Mouse (Mus musculus) cerebellum, postnatal 36 days (tissue): ENCODE data around the gene Btbd9.
A peak's percentile ranks its signal among the peaks of the same experiment; 100 is the strongest.
"Not testable (repeated sequence)": the region's sequence is repeated elsewhere in the genome, so short reads cannot be mapped to it uniquely, and the experiment has no call there.

ENCODE experiments used
- DNase-seq, 2 experiments: peaks; one replicate each; pipeline ENCODE4 v3.0.0; 2021 to 2022; ENCODE audit warnings: mixed read lengths in 2 of 2

Gene Btbd9

DNA sequence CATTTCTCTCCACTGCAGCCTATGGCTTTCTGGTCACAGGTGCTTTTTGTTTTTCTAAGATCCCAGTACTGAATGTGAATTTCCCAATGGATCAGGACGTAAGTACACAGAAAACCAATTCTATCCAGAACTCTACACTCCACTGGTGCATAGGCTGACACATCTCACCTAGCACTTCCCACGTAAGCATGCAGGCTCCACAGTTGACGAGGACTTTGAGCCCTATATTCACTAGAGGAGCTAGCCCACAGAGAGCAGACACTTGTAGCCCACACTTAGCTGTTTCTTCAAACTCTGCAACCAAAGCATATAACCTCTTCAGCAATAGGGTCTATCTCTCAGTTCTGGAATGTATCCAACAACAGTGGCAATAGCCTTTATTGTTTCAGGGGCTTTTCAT, 19.8 kb downstream of the Btbd9 start:
- DNase-seq = no peak

- DNase-seq = no peak
Measured at GRCm38 (mm10) chr17:30553027-30553937, 23.0 kb downstream of the Btbd9 start.

DNA sequence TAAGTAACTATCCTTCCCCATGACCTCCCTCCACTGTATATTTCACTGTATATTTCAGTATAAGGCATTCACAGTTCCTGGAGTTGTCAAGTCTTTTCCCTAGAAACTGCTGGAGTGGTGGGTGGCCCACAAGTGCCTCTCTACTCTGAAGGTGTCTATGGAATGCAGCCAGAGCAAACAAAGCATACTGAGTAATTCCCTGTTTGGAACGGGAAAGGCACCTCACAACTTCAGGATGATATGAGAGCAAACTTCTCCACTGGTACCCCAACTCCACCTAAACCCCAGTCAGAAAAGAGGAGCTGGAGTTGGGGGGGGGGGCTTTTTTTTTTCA, 25.5 kb downstream of the Btbd9 start:
- no peak for DNase-seq

- no peak for DNase-seq
Measured at GRCm38 (mm10) chr17:30549899-30550773, 26.2 kb downstream of the Btbd9 start.

DNA sequence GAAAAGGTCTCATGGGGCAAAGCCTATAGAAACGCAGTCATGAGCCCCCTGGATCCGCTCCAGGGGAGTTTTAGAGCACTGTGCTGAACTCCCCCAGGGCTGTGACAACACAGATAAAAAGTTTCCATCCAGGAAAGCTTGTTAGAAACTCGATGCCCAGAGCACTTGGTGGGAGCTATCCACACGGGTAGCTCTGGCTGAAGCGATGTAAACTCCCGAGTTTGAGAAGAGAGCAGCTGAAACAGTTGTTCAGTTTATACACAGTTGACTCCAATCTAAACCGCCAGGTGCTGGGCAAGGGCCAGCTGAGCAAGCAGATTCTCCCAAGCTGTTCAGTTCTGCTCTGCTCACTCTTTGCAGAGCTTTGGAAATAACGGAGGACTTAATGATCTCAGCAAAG, 37.2 kb downstream of the Btbd9 start:
- DNase-seq = peak; percentile 48 to 67

DNA sequence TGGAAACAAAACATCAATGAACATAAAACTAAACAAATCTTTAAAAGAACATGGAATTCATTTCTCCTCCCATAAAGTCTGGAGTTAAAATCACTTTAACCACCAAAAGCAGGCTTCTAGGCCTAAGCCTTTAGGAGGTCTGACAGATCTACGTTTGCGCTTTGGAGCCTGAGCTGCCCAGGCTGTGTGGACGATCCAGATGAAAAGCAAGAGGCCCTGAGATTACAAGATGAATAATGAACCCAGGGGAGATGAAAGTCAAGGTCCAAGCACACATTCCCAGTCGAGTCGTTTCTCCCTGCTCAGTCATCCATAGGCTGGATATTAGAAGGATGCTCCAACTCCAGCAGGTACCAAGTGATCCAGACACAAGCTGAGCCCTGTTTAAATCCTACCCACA, 39.6 kb downstream of the Btbd9 start:
- DNase-seq = no peak

GRCm38 (mm10) chr17:30533098-30533497, 43.2 kb downstream of the Btbd9 start:
- DNase-seq = no peak

- DNase-seq = no peak
Measured at GRCm38 (mm10) chr17:30530542-30530940, 45.7 kb downstream of the Btbd9 start.

DNA sequence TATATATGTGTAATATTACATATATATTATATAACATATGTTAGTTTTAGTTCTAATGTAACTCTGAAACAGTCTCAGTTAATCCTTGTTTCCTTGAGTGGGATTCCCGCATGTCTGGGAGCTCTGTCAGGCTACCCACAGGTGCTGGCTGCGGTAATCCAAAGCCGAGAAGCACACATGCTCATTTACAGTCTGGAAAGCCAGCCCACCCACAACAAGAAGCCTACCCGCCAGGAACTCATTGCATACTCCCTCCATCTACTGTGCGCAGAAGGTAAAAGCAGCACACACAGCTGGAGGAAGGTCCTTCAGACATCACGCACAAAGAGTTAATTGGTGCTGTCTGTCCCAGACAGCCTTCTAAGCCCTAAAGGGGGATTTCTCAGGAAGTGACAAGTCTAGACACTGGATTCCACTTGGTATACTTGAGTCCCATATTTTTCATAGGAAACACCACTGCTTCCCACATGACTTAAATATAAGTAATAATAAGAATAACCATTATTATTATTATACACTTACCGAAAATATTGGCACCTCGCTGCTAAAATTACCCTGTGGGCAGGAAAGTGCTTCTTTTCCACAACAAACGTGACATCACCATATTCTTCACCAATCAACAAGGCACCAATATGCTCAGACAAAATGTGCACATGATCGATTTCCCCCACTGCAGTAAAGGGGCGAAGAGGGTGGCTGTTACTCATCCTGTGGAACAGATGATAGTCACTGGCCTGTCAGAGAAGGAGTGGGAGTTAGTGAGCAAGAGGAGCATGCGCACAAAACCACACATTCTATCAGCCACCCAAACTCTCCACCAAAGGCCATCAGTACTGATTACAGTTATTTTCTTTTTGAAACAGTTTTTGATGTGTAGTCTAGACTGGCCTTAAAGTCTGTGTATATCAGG, 46.4 kb downstream of the Btbd9 start:
- DNase-seq = no peak

DNA sequence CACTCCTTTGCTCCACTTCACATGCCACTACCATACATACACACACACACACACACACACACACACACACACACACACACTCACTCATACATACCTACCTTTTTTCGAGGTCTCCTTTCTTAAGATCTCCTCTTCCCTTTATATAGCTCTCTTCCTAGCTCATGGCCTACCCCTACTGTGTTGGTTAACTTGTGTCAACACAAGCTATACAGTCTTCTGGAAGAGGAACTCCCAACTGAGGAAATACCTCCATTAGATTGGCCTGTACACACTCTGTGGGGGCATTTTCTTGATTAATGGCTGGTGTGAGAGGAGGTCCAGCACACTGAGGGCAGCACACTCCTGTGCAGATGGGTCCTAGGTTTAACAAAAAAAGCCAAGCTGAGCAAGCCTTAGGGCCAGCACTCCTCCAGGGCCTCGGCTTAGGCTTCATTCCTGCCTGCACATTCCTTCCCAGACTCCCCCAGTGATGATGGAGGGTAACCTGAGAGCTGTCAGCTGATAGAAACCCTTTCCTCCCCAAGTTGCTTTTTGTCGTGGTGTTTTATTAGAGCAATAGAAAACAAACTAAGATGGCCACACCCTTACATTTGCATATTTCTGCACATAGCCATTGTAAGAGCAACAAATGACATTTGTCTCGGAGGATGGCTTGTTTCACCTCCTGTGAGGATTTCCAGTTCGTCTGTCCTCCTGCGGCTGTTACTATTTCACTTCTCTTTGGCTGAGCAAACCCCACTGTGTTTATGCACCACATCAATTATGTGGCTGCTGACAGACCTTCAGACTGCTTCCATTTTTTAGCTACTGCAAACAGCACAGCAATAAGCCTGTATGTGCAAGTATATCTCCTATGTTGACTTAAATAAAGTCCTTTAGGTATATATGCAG, 50.6 kb downstream of the Btbd9 start:
- DNase-seq = peak in 1 of 2 experiments; percentile 46

DNA sequence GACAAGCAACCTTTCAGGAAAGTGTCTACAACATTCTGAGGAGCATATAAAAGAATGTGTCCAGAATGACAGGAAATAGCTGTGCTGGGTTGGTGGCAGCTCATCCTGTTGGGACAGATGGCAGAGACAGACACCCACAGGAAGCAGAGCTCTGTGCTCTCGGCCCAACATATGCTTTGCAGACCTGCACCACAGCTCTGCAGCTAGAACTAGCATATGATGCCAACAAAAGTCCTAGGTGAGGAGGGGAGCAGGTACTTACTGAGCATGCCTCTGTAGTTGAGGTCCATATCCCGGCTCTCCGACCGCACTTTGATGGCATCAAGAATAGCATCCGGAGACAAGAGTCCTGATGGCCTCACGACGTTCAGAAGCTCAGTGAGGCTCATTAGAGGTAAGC, 51.8 kb downstream of the Btbd9 start:
- peak; percentile 85 to 87 for DNase-seq

DNA sequence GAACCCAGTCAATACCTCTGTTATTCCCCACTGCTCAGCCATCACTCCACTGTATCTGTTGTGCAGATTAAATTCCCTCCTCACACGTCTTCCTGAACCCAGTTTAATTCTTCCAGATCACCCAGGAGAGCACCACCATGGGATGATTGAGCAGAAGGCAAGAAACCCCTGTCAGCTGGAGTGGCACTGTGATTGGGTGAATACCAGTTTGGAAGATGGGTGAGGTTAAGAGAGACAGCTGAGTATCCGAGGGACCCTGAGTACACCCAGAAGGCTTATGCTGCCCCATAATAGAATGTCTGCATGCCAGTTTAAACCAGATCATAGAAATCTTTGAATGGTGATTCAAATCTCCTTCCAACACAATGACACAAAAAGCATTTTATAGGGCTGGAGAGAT, 52.5 kb downstream of the Btbd9 start:
- DNase-seq = peak in 1 of 2 experiments; percentile 35

DNA sequence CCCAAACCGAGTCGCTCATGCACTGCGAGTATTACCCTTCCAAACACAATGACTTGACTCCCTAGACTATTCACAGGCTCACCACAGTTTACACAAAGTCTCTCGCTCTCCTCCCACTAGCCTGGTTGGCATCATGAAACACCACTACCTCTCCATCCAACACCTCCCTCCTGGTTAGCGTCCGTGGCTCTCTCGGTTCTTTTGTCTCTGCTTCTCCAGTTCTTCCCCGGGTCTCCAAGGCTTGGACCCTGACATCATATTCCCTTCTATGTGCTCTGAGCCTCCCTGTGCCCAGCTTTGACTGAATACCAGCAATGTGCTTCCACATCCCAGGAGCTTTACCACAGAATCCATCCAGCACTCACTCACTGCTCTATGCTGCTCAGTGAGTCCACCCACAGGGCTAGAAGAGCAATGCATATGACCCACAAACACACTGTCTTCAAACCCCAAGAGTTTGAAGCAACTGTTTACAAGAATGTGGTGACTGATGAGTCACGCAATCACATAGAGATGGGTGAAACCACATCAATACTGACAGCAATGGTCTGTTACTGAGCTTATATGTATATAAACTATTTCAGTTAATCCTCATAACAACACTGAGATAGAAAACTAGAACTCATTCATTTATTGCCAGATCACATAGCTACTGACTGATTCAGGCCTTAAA, 53.7 kb downstream of the Btbd9 start:
- no peak for DNase-seq

DNA sequence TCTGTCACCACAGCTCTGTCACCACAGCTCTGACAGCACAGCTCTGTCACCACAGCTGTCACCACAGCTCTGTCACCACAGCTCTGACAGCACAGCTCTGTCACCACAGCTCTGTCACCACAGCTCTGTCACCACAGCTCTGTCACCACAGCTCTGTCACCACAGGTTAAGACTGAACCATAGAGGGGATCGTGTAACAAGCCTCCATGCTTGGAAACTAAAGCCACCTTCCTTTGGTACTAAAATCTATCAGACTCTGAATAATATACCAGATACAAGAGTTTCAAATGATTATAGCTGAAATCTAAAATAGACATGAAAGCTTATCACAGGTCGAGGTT, 57.1 kb downstream of the Btbd9 start:
- DNase-seq = not testable (repeated sequence)

- DNase-seq = no peak
Measured at GRCm38 (mm10) chr17:30518431-30519171, 57.7 kb downstream of the Btbd9 start.

DNA sequence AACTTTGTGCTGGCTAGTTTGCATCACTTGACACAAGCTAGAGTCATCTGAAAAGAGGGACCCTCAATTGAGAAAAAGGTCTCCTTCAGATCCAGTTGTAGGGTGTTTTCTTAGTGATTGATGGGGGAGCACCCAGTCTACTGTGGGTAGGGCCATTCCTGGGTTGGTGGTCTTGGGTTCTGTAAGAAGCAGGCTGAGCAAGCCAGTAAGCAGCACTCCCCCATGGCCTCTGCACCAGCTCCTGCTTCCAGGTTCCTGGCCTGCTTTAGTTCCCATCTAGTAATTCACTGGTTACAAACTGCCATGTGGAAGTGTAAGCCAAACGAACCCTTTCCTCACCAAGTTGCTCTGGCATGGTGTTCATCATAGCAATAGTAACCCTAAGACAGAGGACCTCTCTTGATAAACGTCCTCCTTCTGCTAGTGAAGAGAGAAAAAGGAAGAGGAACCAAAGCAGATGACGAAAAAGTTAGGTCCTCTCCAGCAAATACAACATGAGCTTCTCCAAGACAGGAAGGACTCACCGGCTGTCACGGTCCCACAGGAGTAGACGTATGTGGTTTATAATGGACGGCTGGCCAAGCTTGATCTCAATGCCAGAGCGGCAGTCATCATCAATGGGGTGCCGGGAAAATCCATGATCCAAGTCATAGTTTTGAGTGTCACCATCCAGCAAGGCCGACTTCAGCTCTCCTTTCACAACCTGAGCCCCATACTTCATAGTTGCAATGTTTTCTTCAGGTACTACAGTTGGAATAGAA, 59.5 kb downstream of the Btbd9 start:
- no peak for DNase-seq

GRCm38 (mm10) chr17:30515401-30515800, 60.9 kb downstream of the Btbd9 start:
- DNase-seq = no peak

- DNase-seq = no peak
Measured at GRCm38 (mm10) chr17:30513034-30513433, 63.3 kb downstream of the Btbd9 start.

DNA sequence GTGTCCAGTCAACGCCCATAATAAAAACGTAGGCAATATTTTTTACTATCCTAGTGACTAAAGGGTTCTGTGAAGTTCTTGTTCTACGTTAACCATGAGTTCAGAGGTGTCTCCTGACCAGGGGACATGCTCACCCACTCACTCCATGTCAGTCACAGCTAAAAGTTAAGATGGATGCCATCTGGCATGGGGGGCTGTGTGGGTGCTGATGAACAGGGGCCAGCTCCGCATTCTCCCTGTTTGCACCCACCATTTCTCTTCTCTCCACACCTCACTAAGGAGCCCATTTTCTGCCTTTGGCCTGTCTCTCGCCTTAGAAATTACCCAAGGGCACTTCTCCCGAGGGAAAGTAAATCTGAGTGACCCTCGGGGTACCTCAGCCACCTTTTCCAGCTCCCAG, 63.8 kb downstream of the Btbd9 start:
- DNase-seq = no peak

GRCm38 (mm10) chr17:30512007-30512406, 64.3 kb downstream of the Btbd9 start:
- DNase-seq = no peak
